Mouse (Mus musculus) midbrain, embryonic 10.5 days (tissue): ENCODE data around the gene Pkd1l3. TPM values are rescaled to one million over a fixed set of nuclear protein-coding genes. Genes with fewer than 3 reads are reported as not detected.
A peak's percentile ranks its signal among the peaks of the same experiment; 100 is the strongest.

Experiments used
- DNase-seq: peaks from one replicate; pipeline ENCODE4 v3.0.0-alpha.2; 2017; ENCODE audit warnings: low spot score
- H3K27ac ChIP-seq: fragments of 300-500 bp; sonication (generic); replicated peaks from 2 replicates; pipeline ENCODE4 v1.5.1; 2016; ENCODE audit warnings: mild to moderate bottlenecking
- H3K27me3 ChIP-seq: fragments of 300-500 bp; sonication (generic); 2 replicates; pipeline ENCODE4 v1.6.1; 2016; ENCODE audit warnings: low read depth, mild to moderate bottlenecking; ENCODE audit not compliant: poor library complexity, severe bottlenecking
- H3K36me3 ChIP-seq: fragments of 300-500 bp; sonication (generic); 2 replicates; pipeline ENCODE4 v1.6.1; 2016; ENCODE audit warnings: mild to moderate bottlenecking, moderate library complexity
- H3K4me1 ChIP-seq: fragments of 300-500 bp; sonication (generic); 2 replicates; pipeline ENCODE4 v1.6.1; 2016
- H3K4me3 ChIP-seq: fragments of 300-500 bp; sonication (generic); 2 replicates; pipeline ENCODE4 v1.5.1; 2016; ENCODE audit warnings: mild to moderate bottlenecking, moderate library complexity
- H3K9me3 ChIP-seq: fragments of 300-500 bp; sonication (generic); replicated peaks from 2 replicates; pipeline ENCODE4 v1.6.1; 2016; ENCODE audit warnings: mild to moderate bottlenecking
- WGBS: fragments of 180-500 bp; shearing (Covaris S2); methylation state at CpG from one replicate; pipeline ENCODE4 v1.1.7; 2016; 5-methylcytosine and 5-hydroxymethylcytosine counted together
- polyA plus RNA-seq: library from polyadenylated mRNA; unstranded; fragments of >200 nt; fragmentation: Nextera tagmentation; extraction: Ambion mirVana; gene quantifications from 2 replicates; pipeline ENCODE4 v1.2.1, GENCODE M21; 2016

Gene Pkd1l3
- polyA plus RNA-seq = 0.17 and 0.25 TPM in 2 replicates

GRCm38 (mm10) chr8:109614243-109615210, at the start of gene Pkd1l3:
TSS of gene Pkd1l3 (plus strand) at chr8:109614517.
- no peak within 1 kb of the TSS for H3K4me3 ChIP-seq
- WGBS = 66% methylated on average over 27 of the region's 27 CpGs
- H3K4me1 ChIP-seq = peaks cover 4% of the 10 kb centered on the region
- peaks cover 2% of the 10 kb centered on the region for H3K9me3 ChIP-seq
- no peaks in the 10 kb centered on the region for H3K27me3 ChIP-seq
- no peaks in the 10 kb centered on the region for H3K36me3 ChIP-seq
- H3K27ac ChIP-seq = no peak within 1 kb of the TSS
- DNase-seq = no peak

GRCm38 (mm10) chr8:109564766-109565165, 49.6 kb upstream of the Pkd1l3 start:
- H3K27ac ChIP-seq = peak overlapping the region; percentile 91
- H3K4me3 ChIP-seq = peak overlapping the region; percentile 80
- no peak for DNase-seq
- peaks cover 25% of the 10 kb centered on the region for H3K4me1 ChIP-seq
- no peaks in the 10 kb centered on the region for H3K9me3 ChIP-seq
- H3K27me3 ChIP-seq = no peaks in the 10 kb centered on the region
- H3K36me3 ChIP-seq = peaks cover 39% of the 10 kb centered on the region
- 7% methylated on average over 10 of the region's 10 CpGs for WGBS

- Histone ChIP-seq H3K27ac (peak within 1 kb of the TSS; percentile 91), H3K9me3 (no peaks in the 10 kb centered on the region), H3K27me3 (no peaks in the 10 kb centered on the region), H3K36me3 (peaks cover 38% of the 10 kb centered on the region), H3K4me1 (peaks cover 25% of the 10 kb centered on the region), H3K4me3 (peak within 1 kb of the TSS; percentile 80)
- under 1% methylated on average over 52 of the region's 52 CpGs for WGBS
- DNase-seq = peak; percentile 97
These were observed 48.6 kb upstream of the Pkd1l3 start, which contains the start of the genes Dhx38 and Txnl4b for GRCm38 (mm10) chr8:109565498-109566333. TSS of gene Dhx38 (minus strand) at chr8:109565861. TSS of gene Txnl4b (plus strand) at chr8:109565892.

- WGBS = 92% methylated on average over 12 of the region's 12 CpGs
- Histone ChIP-seq H3K27me3 (no peaks in the 10 kb centered on the region), H3K36me3 (peaks cover 40% of the 10 kb centered on the region), H3K4me3 (no peak overlapping the region), H3K4me1 (peaks cover 9% of the 10 kb centered on the region), H3K27ac (no peak overlapping the region), H3K9me3 (no peaks in the 10 kb centered on the region)
- no peak for DNase-seq
These were observed 43.2 kb upstream of the Pkd1l3 start for GRCm38 (mm10) chr8:109571139-109571538.

GRCm38 (mm10) chr8:109576311-109576710, 38.0 kb upstream of the Pkd1l3 start:
- Histone ChIP-seq H3K27me3 (no peaks in the 10 kb centered on the region), H3K27ac (no peak overlapping the region), H3K9me3 (no peaks in the 10 kb centered on the region), H3K4me3 (no peak overlapping the region), H3K4me1 (no peaks in the 10 kb centered on the region), H3K36me3 (peaks cover 18% of the 10 kb centered on the region)
- no peak for DNase-seq
- WGBS = 73% methylated on average over 4 of the region's 4 CpGs

- 82% methylated on average over 8 of the region's 8 CpGs for WGBS
- DNase-seq = no peak
- Histone ChIP-seq H3K27ac (no peak within 1 kb of the TSS), H3K9me3 (no peaks in the 10 kb centered on the region; the same call in 1 of the 2 replicates), H3K4me1 (no peaks in the 10 kb centered on the region), H3K36me3 (peaks cover under 1% of the 10 kb centered on the region; the same call in 1 of the 2 replicates), H3K4me3 (no peak within 1 kb of the TSS), H3K27me3 (no peaks in the 10 kb centered on the region)
These were observed 35.4 kb upstream of the Pkd1l3 start, which contains the start of gene Hp for GRCm38 (mm10) chr8:109578900-109579301. TSS of gene Hp (minus strand) at chr8:109579172.

GRCm38 (mm10) chr8:109584293-109584692, 30.0 kb upstream of the Pkd1l3 start:
- H3K4me3 ChIP-seq = no peak overlapping the region
- H3K36me3 ChIP-seq = no peaks in the 10 kb centered on the region
- no peaks in the 10 kb centered on the region; the same call in 1 of the 2 replicates for H3K9me3 ChIP-seq
- H3K27ac ChIP-seq = no peak overlapping the region
- 92% methylated on average over 4 of the region's 4 CpGs for WGBS
- no peak for DNase-seq
- H3K27me3 ChIP-seq = no peaks in the 10 kb centered on the region
- H3K4me1 ChIP-seq = no peaks in the 10 kb centered on the region

GRCm38 (mm10) chr8:109584830-109585229, 29.5 kb upstream of the Pkd1l3 start:
- Histone ChIP-seq H3K4me1 (no peaks in the 10 kb centered on the region), H3K4me3 (no peak overlapping the region), H3K36me3 (no peaks in the 10 kb centered on the region), H3K9me3 (no peaks in the 10 kb centered on the region; the same call in 1 of the 2 replicates), H3K27ac (no peak overlapping the region), H3K27me3 (no peaks in the 10 kb centered on the region)
- 84% methylated on average over 3 of the region's 3 CpGs for WGBS
- DNase-seq = no peak

- no peak for DNase-seq
- no peaks in the 10 kb centered on the region for H3K4me1 ChIP-seq
- no peaks in the 10 kb centered on the region for H3K27me3 ChIP-seq
- H3K9me3 ChIP-seq = no peaks in the 10 kb centered on the region; the same call in 1 of the 2 replicates
- no peaks in the 10 kb centered on the region for H3K36me3 ChIP-seq
- H3K4me3 ChIP-seq = no peak overlapping the region
- no peak overlapping the region for H3K27ac ChIP-seq
These were observed 28.7 kb upstream of the Pkd1l3 start for GRCm38 (mm10) chr8:109585652-109586051.

GRCm38 (mm10) chr8:109586972-109587504, 27.3 kb upstream of the Pkd1l3 start:
- no peak for DNase-seq
- H3K27me3 ChIP-seq = no peaks in the 10 kb centered on the region
- no peak overlapping the region for H3K4me3 ChIP-seq
- H3K4me1 ChIP-seq = no peaks in the 10 kb centered on the region
- H3K27ac ChIP-seq = no peak overlapping the region
- H3K9me3 ChIP-seq = no peaks in the 10 kb centered on the region; the same call in 1 of the 2 replicates
- WGBS = 73% methylated on average over 7 of the region's 7 CpGs
- H3K36me3 ChIP-seq = peaks cover 7% of the 10 kb centered on the region

GRCm38 (mm10) chr8:109590901-109591300, 23.4 kb upstream of the Pkd1l3 start:
- WGBS = 87% methylated on average over 9 of the region's 9 CpGs

GRCm38 (mm10) chr8:109591367-109591766, 22.9 kb upstream of the Pkd1l3 start:
- no peaks in the 10 kb centered on the region for H3K27me3 ChIP-seq
- 91% methylated on average over 3 of the region's 3 CpGs for WGBS
- no peak overlapping the region for H3K27ac ChIP-seq
- peaks cover 43% of the 10 kb centered on the region for H3K36me3 ChIP-seq
- H3K4me3 ChIP-seq = no peak overlapping the region
- no peaks in the 10 kb centered on the region for H3K9me3 ChIP-seq
- H3K4me1 ChIP-seq = no peaks in the 10 kb centered on the region
- DNase-seq = no peak

More at GRCm38 (mm10) chr8:109590901-109591300, 23.4 kb upstream of the Pkd1l3 start:
- Histone ChIP-seq H3K4me1 (no peaks in the 10 kb centered on the region), H3K36me3 (peaks cover 43% of the 10 kb centered on the region), H3K27ac (no peak overlapping the region), H3K9me3 (no peaks in the 10 kb centered on the region), H3K4me3 (no peak overlapping the region), H3K27me3 (no peaks in the 10 kb centered on the region)
- DNase-seq = no peak
